Mouse (Mus musculus) forebrain, postnatal 0 days (tissue): Measurements from ENCODE around the gene Epp13. TPM values are rescaled to one million over a fixed set of nuclear protein-coding genes. Genes with fewer than 3 reads are reported as not detected.
A peak's percentile ranks its signal among the peaks of the same experiment; 100 is the strongest.

Source experiments
- ATAC-seq: fragments of 200-750 bp; cut with Nextera tagmentation; 2 replicates; pipeline ENCODE4 v1.8.0; 2017; ENCODE audit warnings: mild to moderate bottlenecking, moderate library complexity
- DNase-seq: peaks from one replicate; pipeline ENCODE4 v3.0.0-alpha.2; 2015
- H3K27ac ChIP-seq: fragments of 300-500 bp; sonication (generic); 2 replicates; pipeline ENCODE4 v1.5.1; 2014; ENCODE audit warnings: low read depth, mild to moderate bottlenecking, antibody characterized with exemption, low read length, moderate library complexity, mixed read lengths
- H3K27me3 ChIP-seq: fragments of 300-500 bp; sonication (generic); 2 replicates; pipeline ENCODE4 v1.6.1; 2014; ENCODE audit warnings: mild to moderate bottlenecking, low read length, mixed read lengths; ENCODE audit not compliant: insufficient read depth
- H3K36me3 ChIP-seq: fragments of 300-500 bp; sonication (generic); 2 replicates; pipeline ENCODE4 v1.6.1; 2014; ENCODE audit warnings: mild to moderate bottlenecking, moderate library complexity; ENCODE audit not compliant: insufficient read depth
- H3K4me1 ChIP-seq: fragments of 300-500 bp; sonication (generic); 2 replicates; pipeline ENCODE4 v1.6.1; 2014; ENCODE audit warnings: antibody characterized with exemption; ENCODE audit not compliant: insufficient read depth
- H3K4me2 ChIP-seq: fragments of 300-500 bp; sonication (generic); 2 replicates; pipeline ENCODE4 v1.6.1; 2014; ENCODE audit warnings: low read depth, mild to moderate bottlenecking, moderate library complexity
- H3K4me3 ChIP-seq: fragments of 300-500 bp; sonication (generic); 2 replicates; pipeline ENCODE4 v1.5.1; 2014; ENCODE audit warnings: low read depth, low read length, mixed read lengths
- H3K9ac ChIP-seq: fragments of 300-500 bp; sonication (generic); 2 replicates; pipeline ENCODE4 v1.6.1; 2014; ENCODE audit warnings: mild to moderate bottlenecking
- H3K9me3 ChIP-seq: fragments of 300-500 bp; sonication (generic); 2 replicates; pipeline ENCODE4 v1.6.1; 2016; ENCODE audit warnings: low read length
- CTCF ChIP-seq: sonication (generic); IDR thresholded peaks from 2 replicates; pipeline ENCODE4 v1.5.1; 2016; ENCODE audit warnings: antibody characterized with exemption, control low read depth, low read depth
- WGBS: fragments of 180-500 bp; shearing (Covaris S2); extraction: QIAGEN DNeasy Blood & Tissue Kit; methylation state at CpG from one replicate; pipeline ENCODE4 v1.1.7; 2014; 5-methylcytosine and 5-hydroxymethylcytosine counted together
- polyA plus RNA-seq: library from polyadenylated mRNA; unstranded; fragments of >200 nt; fragmentation: Nextera tagmentation; extraction: Ambion mirVana; gene quantifications from 2 replicates; pipeline ENCODE4 v1.2.1, GENCODE M21; 2015
- total RNA-seq: library from RNA; depleted of rRNA; stranded (reverse); fragments of >200 nt; gene quantifications from 2 replicates; pipeline ENCODE4 v1.2.3, GENCODE M21; 2014; rRNA removed

The Epp13 gene
- total and polyA plus RNA-seq, 2 experiments from 2014 or later = 0.40 TPM; not detected in 1

- peak within 1 kb of the TSS; percentile 56 for H3K4me2 ChIP-seq
- no peaks in the 10 kb centered on the region for H3K27me3 ChIP-seq
- peak within 1 kb of the TSS; percentile 90 for H3K27ac ChIP-seq
- H3K9me3 ChIP-seq = no peaks in the 10 kb centered on the region
- H3K4me1 ChIP-seq = peaks cover 8% of the 10 kb centered on the region; the same call in 1 of the 2 replicates
- peak; percentile 95 for ATAC-seq
- 9% methylated on average over 30 of the region's 31 CpGs for WGBS
- peak within 1 kb of the TSS; percentile 60 for H3K4me3 ChIP-seq
- peak within 1 kb of the TSS; percentile 84 for H3K9ac ChIP-seq
- no peak for TF ChIP-seq CTCF
- peak; percentile 96 for DNase-seq
- peaks cover 17% of the 10 kb centered on the region for H3K36me3 ChIP-seq
Measured at GRCm38 (mm10) chr7:6331233-6331956, 78.9 kb downstream of the Epp13 start, which contains the start of gene Zfp583. Gene Zfp583 (minus strand): TSS chr7:6331285.

Other genes with a start within 250 kb of the Epp13 start
- gene Vmn1r65, start 241.7 kb upstream of the Epp13 start, total RNA-seq = not detected in 2 replicates
- gene Vmn1r65, start 241.7 kb upstream of the Epp13 start, polyA plus RNA-seq = not detected in 2 replicates
- not detected in 2 replicates for gene Nlrp4c, start 207.5 kb upstream of the Epp13 start, total RNA-seq
- not detected in 2 replicates for gene Nlrp4c, start 207.5 kb upstream of the Epp13 start, polyA plus RNA-seq
- 51.1 and 73.6 TPM in 2 replicates for gene Zfp787, start 96.7 kb upstream of the Epp13 start, total RNA-seq
- 41.0 and 66.1 TPM in 2 replicates for gene Zfp787, start 96.7 kb upstream of the Epp13 start, polyA plus RNA-seq
- 76.9 and 81.7 TPM in 2 replicates for gene Zfp444, start 80.5 kb upstream of the Epp13 start, total RNA-seq
- gene Zfp444, start 80.5 kb upstream of the Epp13 start, polyA plus RNA-seq = 86.2 and 100 TPM in 2 replicates
- not detected in 2 replicates for gene Galp, start 55.6 kb upstream of the Epp13 start, total RNA-seq
- gene Galp, start 55.6 kb upstream of the Epp13 start, polyA plus RNA-seq = not detected in 2 replicates
- not detected in 2 replicates for gene Zscan5b, start 30.4 kb upstream of the Epp13 start, total RNA-seq
- gene Zscan5b, start 30.4 kb upstream of the Epp13 start, polyA plus RNA-seq = not detected in 2 replicates
- 6.9 and 10.0 TPM in 2 replicates for gene Zfp667, start 33.9 kb downstream of the Epp13 start, total RNA-seq
- 9.9 and 13.1 TPM in 2 replicates for gene Zfp667, start 33.9 kb downstream of the Epp13 start, polyA plus RNA-seq
- gene Zfp583, start 78.6 kb downstream of the Epp13 start, total RNA-seq = 12.3 and 13.1 TPM in 2 replicates
- gene Zfp583, start 78.6 kb downstream of the Epp13 start, polyA plus RNA-seq = 11.7 and 13.2 TPM in 2 replicates
- gene Gm3854, start 91.0 kb downstream of the Epp13 start, total RNA-seq = 5.8 and 7.8 TPM in 2 replicates
- gene Gm3854, start 91.0 kb downstream of the Epp13 start, polyA plus RNA-seq = 1.5 and 4.6 TPM in 2 replicates
- 4.0 and 4.5 TPM in 2 replicates for gene Zfp78, start 110.6 kb downstream of the Epp13 start, total RNA-seq
- gene Zfp78, start 110.6 kb downstream of the Epp13 start, polyA plus RNA-seq = 1.5 and 3.3 TPM in 2 replicates
- gene Zfp28, start 130.6 kb downstream of the Epp13 start, total RNA-seq = 15.4 and 27.4 TPM in 2 replicates
- 19.8 and 20.7 TPM in 2 replicates for gene Zfp28, start 130.6 kb downstream of the Epp13 start, polyA plus RNA-seq
- gene Smim17, start 146.0 kb downstream of the Epp13 start, total RNA-seq = 15.4 and 17.5 TPM in 2 replicates
- 3.7 and 3.9 TPM in 2 replicates for gene Smim17, start 146.0 kb downstream of the Epp13 start, polyA plus RNA-seq
- 0.24 and 0.54 TPM in 2 replicates for gene Gm20715, start 157.6 kb downstream of the Epp13 start, total RNA-seq
- not detected in 2 replicates for gene Gm20715, start 157.6 kb downstream of the Epp13 start, polyA plus RNA-seq
- 0.23 TPM in 1 of 2 replicates, not detected in the other for gene Olfr1344, start 186.0 kb downstream of the Epp13 start, total RNA-seq
- 0.07 and 0.09 TPM in 2 replicates for gene Olfr1344, start 186.0 kb downstream of the Epp13 start, polyA plus RNA-seq
- gene Olfr1336, start 203.5 kb downstream of the Epp13 start, total RNA-seq = not detected in 2 replicates
- not detected in 2 replicates for gene Olfr1336, start 203.5 kb downstream of the Epp13 start, polyA plus RNA-seq
- gene Olfr1346, start 214.4 kb downstream of the Epp13 start, total RNA-seq = not detected in 2 replicates
- not detected in 2 replicates for gene Olfr1346, start 214.4 kb downstream of the Epp13 start, polyA plus RNA-seq
- gene Olfr5, start 234.2 kb downstream of the Epp13 start, total RNA-seq = not detected in 2 replicates
- not detected in 2 replicates for gene Olfr5, start 234.2 kb downstream of the Epp13 start, polyA plus RNA-seq
- not detected in 2 replicates for gene Olfr1347, start 247.0 kb downstream of the Epp13 start, total RNA-seq
- not detected in 2 replicates for gene Olfr1347, start 247.0 kb downstream of the Epp13 start, polyA plus RNA-seq